Mouse (Mus musculus) cerebellum, adult 2 months (tissue): ENCODE results near the gene Olfr1359.

Source experiments
- CTCF ChIP-seq: fragments of 200-500 bp; IDR thresholded peaks from 2 replicates; pipeline ENCODE4 v1.5.1; 2011; ENCODE audit warnings: low read depth, mild to moderate bottlenecking, control low read depth, low read length, moderate library complexity, borderline replicate concordance; ENCODE audit not compliant: insufficient read depth
- POLR2A ChIP-seq: fragments of 200-500 bp; IDR thresholded peaks from 2 replicates; pipeline ENCODE4 v1.6.1; 2011; ENCODE audit warnings: low read length, control low read depth, borderline replicate concordance; ENCODE audit not compliant: insufficient read depth

DNA sequence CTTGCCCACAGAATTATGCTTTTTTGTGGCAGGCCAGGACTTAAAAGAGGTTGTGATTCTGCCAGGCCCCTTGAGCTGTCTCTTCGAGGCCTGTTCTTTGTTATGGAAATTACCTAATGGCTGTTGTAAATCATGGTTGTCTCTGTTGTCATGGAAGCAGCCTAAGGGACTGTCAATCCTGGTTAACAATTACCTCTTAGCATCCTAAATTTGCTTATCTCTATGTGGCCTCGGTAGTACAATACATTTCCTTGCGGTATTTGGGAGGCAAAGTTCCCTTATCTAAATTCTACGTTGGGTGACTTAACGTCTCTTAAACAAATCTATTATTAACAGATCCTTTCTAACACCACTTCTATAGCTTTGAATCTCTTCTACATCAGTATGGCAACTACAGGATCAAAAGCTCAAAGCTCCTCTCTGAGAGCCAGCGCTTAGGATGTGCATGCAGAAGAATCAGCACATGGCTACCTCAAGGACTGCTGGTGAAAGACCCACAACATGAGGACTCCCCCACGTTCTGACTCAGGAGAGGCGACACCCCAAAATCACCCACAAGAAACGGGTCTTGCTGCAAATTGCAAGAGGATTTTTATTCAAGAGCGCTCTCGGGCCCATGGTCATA lies 30.1 kb downstream of the Olfr1359 start:
- TF ChIP-seq CTCF: no peak
- no peak for TF ChIP-seq POLR2A
